Mouse (Mus musculus): ENCODE measurements around the gene Rbm45. TPM values are rescaled to one million over a fixed set of nuclear protein-coding genes. Genes with fewer than 3 reads are reported as not detected.

Rbm45 gene
- polyA plus RNA-seq, 1 experiment from 2014 or later = 11.9 TPM

DNA sequence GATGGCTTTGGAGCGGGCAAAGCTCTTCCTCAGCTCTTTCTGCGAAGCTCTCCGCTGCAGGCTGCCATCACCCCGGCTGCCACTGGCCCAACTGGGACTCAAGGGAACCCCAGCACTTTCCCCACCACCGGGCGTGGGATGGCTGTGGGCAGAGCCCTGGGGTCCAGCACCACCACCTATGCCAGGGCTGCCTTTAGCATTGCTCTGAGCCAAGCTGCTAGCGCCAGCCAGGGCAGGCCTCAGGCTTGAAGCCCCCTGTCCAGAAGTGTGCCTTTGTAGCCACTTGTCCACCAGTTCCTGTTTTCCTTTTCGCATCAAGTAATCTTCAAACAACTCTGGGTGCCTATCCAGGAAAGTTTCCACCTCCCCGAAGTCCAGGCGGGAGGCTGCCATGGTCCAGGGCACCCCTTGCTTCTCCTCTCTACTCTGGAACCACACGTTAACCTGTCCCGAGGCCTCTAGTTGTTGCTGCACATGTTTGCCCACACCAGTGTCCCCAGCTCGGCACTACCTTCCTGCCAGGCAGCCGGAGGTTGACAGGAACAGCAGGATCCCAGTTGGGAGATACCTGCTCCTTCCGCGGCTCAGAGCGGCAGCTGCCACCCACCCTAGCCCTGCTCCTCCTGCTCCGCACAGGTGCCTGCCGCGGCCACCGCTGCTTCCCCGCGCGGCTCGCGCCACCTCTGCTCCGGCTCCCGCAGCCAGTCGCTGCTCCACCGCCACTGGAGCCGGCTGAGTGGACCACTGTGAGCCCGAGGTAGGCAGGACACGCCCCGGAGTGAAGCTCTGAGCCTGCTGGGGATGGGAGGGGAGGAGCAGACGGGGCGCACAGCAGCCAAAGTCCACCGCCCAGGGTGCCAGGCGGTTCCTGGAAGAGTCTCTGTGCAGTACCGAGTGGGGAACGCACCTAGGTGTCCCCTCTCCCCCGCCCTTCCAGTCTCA lies 31.3 kb upstream of the Rbm45 start, which contains the start of gene Pde11a:
Gene Pde11a, minus strand, starts transcription at position 560 of the 942 bp plus-strand sequence.
- peak within 1 kb of the TSS; percentile 82 for H3K4me2 ChIP-seq (ENCODE audit: low read depth, low read length)
- 16% methylated on average over 40 of the region's 41 CpGs for WGBS
- peak within 1 kb of the TSS; percentile 66 for H3K9ac ChIP-seq (ENCODE audit: low read depth, low read length)
- ATAC-seq = peak; percentile 100
- peaks cover 6% of the 10 kb centered on the region; the same call in 1 of the 2 replicates for H3K4me1 ChIP-seq (ENCODE audit: control insufficient read depth, insufficient read depth, low read length)
- no peaks in the 10 kb centered on the region for H3K36me3 ChIP-seq (ENCODE audit: control insufficient read depth, insufficient read depth, low read length)
- H3K27me3 ChIP-seq (replicated peaks; ENCODE audit: control insufficient read depth, insufficient read depth, low read length) = peaks cover 5% of the 10 kb centered on the region; the same call in 1 of the 2 replicates
- no peak within 1 kb of the TSS for H3K27ac ChIP-seq (ENCODE audit: low read length)
- peak within 1 kb of the TSS; percentile 58 for H3K4me3 ChIP-seq (ENCODE audit: low read length)
- H3K9me3 ChIP-seq (ENCODE audit: control insufficient read depth, low read length) = no peaks in the 10 kb centered on the region

DNA sequence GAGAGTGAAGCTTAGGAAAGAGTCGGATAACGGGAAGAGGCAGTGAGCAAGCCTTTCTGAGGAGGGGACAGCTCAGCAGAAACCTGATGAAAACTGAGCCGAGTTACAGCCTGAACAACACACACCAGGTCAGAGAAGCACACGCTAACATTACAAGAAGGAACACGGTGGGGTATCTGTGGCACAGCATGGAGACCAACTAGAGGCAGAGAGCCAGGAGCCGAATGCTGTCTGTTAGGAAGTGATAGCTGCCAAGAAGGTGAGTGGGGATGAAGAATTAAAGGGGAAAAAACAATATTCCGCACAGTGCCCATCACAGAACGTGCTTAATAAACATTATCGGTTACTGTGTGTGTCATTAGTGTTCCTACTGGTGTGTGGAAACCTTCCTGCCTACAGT lies 27.6 kb upstream of the Rbm45 start:
- no peaks in the 10 kb centered on the region for H3K9me3 ChIP-seq (ENCODE audit: control insufficient read depth, low read length)
- H3K4me1 ChIP-seq (ENCODE audit: control insufficient read depth, insufficient read depth, low read length) = peaks cover 6% of the 10 kb centered on the region; the same call in 1 of the 2 replicates
- H3K27ac ChIP-seq (ENCODE audit: low read length) = no peak overlapping the region
- no peak overlapping the region for H3K4me3 ChIP-seq (ENCODE audit: low read length)
- ATAC-seq = no peak
- no peaks in the 10 kb centered on the region for H3K36me3 ChIP-seq (ENCODE audit: control insufficient read depth, insufficient read depth, low read length)
- peaks cover 5% of the 10 kb centered on the region; the same call in 1 of the 2 replicates for H3K27me3 ChIP-seq (replicated peaks; ENCODE audit: control insufficient read depth, insufficient read depth, low read length)
- H3K9ac ChIP-seq (ENCODE audit: low read depth, low read length) = no peak overlapping the region
- no peak overlapping the region for H3K4me2 ChIP-seq (ENCODE audit: low read depth, low read length)
- WGBS = 88% methylated on average over 9 of the region's 9 CpGs

DNA sequence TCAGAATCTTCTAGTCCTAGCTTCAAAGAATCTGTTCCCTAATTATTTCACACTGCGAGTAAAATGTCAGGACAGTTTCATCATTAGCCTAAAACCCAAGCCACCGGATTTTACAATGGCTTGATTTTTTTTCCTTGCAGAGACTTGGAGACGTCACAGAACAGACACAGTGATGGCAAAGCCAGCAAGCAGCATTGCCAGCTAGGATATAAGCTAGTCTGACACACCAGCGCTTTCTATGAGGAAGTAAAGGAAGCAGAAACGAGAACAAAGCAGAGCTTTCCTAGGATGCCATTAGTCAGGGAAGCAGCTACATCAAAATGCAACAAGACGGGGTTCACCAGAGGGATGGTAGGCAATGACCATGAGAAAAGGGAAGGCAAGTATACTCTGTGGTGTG lies 21.9 kb upstream of the Rbm45 start:
- 73% methylated on average over 6 of the region's 6 CpGs for WGBS

DNA sequence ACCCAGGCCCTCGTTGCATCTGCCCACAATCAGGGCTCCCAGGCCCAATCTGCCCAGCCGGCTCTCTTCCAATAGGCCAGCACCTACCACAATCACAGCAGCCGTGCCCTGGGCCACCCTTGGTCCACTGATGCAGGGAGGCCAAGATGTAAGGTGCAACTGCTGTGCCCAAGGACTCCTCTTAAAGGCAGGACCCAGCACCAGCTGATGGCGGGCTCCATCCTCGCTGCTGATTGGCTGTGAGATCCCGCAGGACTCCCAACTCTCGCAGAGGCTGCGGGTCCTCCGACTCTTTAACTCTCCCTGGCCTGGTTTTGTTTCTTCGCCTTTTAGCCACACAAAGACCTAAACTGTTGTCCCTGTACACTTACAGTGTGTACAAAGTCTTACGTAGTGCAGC lies 9.6 kb upstream of the Rbm45 start, which contains the start of gene Cyct:
Gene Cyct, minus strand, starts transcription at position 225 of the 400 bp plus-strand sequence.
- no peak within 1 kb of the TSS for H3K9ac ChIP-seq (ENCODE audit: low read depth, low read length)
- no peaks in the 10 kb centered on the region for H3K4me1 ChIP-seq (ENCODE audit: control insufficient read depth, insufficient read depth, low read length)
- H3K4me2 ChIP-seq (ENCODE audit: low read depth, low read length) = no peak within 1 kb of the TSS
- no peaks in the 10 kb centered on the region for H3K27me3 ChIP-seq (replicated peaks; ENCODE audit: control insufficient read depth, insufficient read depth, low read length)
- 81% methylated on average over 11 of the region's 11 CpGs for WGBS
- no peaks in the 10 kb centered on the region for H3K9me3 ChIP-seq (ENCODE audit: control insufficient read depth, low read length)
- no peak within 1 kb of the TSS for H3K27ac ChIP-seq (ENCODE audit: low read length)
- no peaks in the 10 kb centered on the region for H3K36me3 ChIP-seq (ENCODE audit: control insufficient read depth, insufficient read depth, low read length)
- H3K4me3 ChIP-seq (ENCODE audit: low read length) = no peak within 1 kb of the TSS
- no peak for ATAC-seq

More for the DNA sequence above, 21.9 kb upstream of the Rbm45 start:
- Histone ChIP-seq H3K27ac (ENCODE audit: low read length) (no peak overlapping the region), H3K4me1 (ENCODE audit: control insufficient read depth, insufficient read depth, low read length) (no peaks in the 10 kb centered on the region), H3K4me3 (ENCODE audit: low read length) (no peak overlapping the region), H3K36me3 (ENCODE audit: control insufficient read depth, insufficient read depth, low read length) (no peaks in the 10 kb centered on the region), H3K4me2 (ENCODE audit: low read depth, low read length) (no peak overlapping the region), H3K9me3 (ENCODE audit: control insufficient read depth, low read length) (no peaks in the 10 kb centered on the region), H3K27me3 (replicated peaks; ENCODE audit: control insufficient read depth, insufficient read depth, low read length) (no peaks in the 10 kb centered on the region), H3K9ac (ENCODE audit: low read depth, low read length) (no peak overlapping the region)
- ATAC-seq = no peak

DNA sequence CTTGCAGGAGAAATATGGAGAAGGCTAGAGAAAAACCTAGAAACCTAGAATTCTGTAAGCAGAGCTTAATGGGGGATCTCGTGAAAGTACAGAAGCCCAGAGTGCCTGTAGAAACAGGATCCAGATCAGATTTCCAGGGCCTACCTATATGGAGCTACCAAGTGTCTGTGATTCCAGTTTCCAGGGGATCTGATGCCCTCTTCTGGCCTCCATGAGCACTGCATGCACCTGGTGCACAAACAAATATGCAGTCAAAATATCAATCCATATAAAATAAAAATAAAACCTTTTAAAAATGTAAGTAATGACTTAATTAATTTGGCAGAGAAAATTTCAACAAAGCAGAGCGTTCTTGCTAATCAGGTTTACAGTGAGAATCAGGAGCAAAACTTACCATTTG lies 7.7 kb upstream of the Rbm45 start:
- Histone ChIP-seq H3K4me3 (ENCODE audit: low read length) (no peak overlapping the region), H3K4me2 (ENCODE audit: low read depth, low read length) (no peak overlapping the region), H3K9ac (ENCODE audit: low read depth, low read length) (no peak overlapping the region), H3K36me3 (ENCODE audit: control insufficient read depth, insufficient read depth, low read length) (no peaks in the 10 kb centered on the region), H3K9me3 (ENCODE audit: control insufficient read depth, low read length) (no peaks in the 10 kb centered on the region), H3K4me1 (ENCODE audit: control insufficient read depth, insufficient read depth, low read length) (no peaks in the 10 kb centered on the region), H3K27me3 (replicated peaks; ENCODE audit: control insufficient read depth, insufficient read depth, low read length) (no peaks in the 10 kb centered on the region), H3K27ac (ENCODE audit: low read length) (no peak overlapping the region)
- 65% methylated on average over 2 of the region's 2 CpGs for WGBS
- no peak for ATAC-seq

DNA sequence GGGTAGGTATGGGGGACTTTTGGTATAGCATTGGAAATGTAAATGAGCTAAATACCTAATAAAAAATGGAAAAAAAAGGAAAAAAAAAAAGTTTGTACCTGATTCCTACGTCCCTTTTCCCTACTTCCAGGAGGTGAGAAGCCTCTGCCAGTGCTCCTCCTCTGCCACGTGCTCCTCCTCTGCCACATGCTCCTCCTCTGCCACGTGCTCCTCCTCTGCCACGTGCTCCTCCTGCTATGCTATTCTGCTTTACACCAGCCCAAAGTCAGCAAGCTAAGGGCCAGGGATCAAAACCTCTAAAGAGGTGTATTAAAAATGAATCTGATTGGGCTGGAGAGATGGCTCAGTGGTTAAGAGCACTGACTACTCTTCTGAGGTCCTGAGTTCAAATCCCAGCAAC lies 4.0 kb upstream of the Rbm45 start:
- Histone ChIP-seq H3K4me1 (ENCODE audit: control insufficient read depth, insufficient read depth, low read length) (peaks cover under 1% of the 10 kb centered on the region; the same call in 1 of the 2 replicates), H3K9me3 (ENCODE audit: control insufficient read depth, low read length) (no peaks in the 10 kb centered on the region), H3K9ac (ENCODE audit: low read depth, low read length) (no peak overlapping the region), H3K4me2 (ENCODE audit: low read depth, low read length) (no peak overlapping the region), H3K27me3 (replicated peaks; ENCODE audit: control insufficient read depth, insufficient read depth, low read length) (no peaks in the 10 kb centered on the region), H3K4me3 (ENCODE audit: low read length) (no peak overlapping the region), H3K27ac (ENCODE audit: low read length) (no peak overlapping the region), H3K36me3 (ENCODE audit: control insufficient read depth, insufficient read depth, low read length) (no peaks in the 10 kb centered on the region)
- WGBS = 73% methylated on average over 4 of the region's 4 CpGs
- ATAC-seq = no peak

DNA sequence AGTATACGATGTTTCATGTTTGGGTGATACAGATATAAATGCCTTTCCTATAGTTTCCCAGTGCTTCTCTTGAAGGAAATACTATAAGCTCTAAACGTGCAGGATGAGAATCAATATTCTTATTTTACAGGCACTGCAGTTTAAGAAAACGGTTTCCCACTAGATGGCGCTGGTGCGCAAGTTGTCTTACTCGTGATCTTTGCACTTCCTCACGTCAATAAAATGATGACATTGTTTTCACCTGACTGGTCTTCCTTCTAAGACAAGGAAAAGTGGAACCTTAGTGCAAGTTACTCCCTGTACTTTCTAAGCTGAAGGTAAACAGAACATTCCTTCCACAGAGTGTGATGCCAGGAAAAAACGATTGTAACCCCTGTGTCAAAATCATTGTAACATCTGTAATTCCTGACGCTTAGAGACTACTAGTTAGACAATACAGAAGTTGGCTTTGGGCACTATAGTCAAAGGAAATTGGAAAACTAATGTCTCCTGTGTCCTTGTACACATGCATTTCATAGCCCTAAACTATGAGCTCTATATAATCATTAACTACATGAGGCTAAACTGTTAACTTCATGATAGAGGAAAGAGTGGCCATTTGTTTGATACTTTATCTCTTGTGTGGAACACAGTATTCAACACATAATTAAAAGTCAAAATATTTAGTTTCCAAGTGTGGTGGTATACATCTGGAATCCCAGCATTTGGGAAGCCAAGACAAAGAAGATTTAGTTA lies 2.4 kb upstream of the Rbm45 start:
- Histone ChIP-seq H3K27ac (ENCODE audit: low read length) (peak overlapping the region; percentile 57), H3K9me3 (ENCODE audit: control insufficient read depth, low read length) (no peaks in the 10 kb centered on the region), H3K4me1 (ENCODE audit: control insufficient read depth, insufficient read depth, low read length) (peaks cover 10% of the 10 kb centered on the region), H3K4me3 (ENCODE audit: low read length) (no peak overlapping the region), H3K4me2 (ENCODE audit: low read depth, low read length) (no peak overlapping the region), H3K27me3 (replicated peaks; ENCODE audit: control insufficient read depth, insufficient read depth, low read length) (no peaks in the 10 kb centered on the region), H3K9ac (ENCODE audit: low read depth, low read length) (no peak overlapping the region), H3K36me3 (ENCODE audit: control insufficient read depth, insufficient read depth, low read length) (no peaks in the 10 kb centered on the region)
- 12% methylated on average over 9 of the region's 9 CpGs for WGBS
- ATAC-seq = peak; percentile 60

DNA sequence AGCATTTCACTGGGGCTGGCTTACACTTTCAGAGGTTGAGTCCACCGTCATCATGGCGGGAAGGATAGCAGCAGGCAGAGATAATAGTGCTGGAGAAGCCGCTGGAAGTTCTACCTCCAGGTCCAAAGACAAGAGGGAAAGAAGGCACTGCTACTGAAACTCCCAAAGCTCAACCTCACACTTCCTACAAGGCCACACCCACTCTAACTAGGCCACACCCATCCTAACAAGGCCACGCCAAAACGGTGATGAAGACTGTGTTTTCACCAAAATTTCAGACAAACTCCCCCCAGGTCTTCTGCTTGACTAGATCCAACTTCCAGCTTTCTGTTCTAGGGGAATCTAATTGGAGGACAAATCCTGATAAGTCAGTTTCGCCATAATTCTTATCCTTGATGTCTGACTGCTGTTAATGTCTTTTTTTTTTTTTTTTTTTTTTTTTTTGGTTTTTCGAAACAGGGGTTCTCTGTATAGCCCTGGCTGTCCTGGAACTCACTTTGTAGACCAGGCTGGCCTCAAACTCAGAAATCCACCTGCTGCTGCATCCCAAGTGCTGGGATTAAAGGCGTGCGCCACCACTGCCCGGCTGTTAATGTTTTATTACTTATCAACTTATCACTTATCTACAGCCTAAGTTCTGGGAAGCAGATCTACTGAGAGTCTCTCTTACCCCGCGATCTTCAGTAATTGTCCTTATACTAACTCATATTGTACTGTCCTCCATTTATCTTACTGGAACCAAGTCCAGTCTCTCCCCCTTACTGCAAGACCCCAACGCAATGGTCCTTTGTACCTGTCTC lies 723 bp upstream of the Rbm45 start:
- H3K9me3 ChIP-seq (ENCODE audit: control insufficient read depth, low read length) = no peaks in the 10 kb centered on the region
- H3K36me3 ChIP-seq (ENCODE audit: control insufficient read depth, insufficient read depth, low read length) = no peaks in the 10 kb centered on the region
- no peak overlapping the region for H3K4me2 ChIP-seq (ENCODE audit: low read depth, low read length)
- peaks cover 10% of the 10 kb centered on the region for H3K4me1 ChIP-seq (ENCODE audit: control insufficient read depth, insufficient read depth, low read length)
- WGBS = 76% methylated on average over 13 of the region's 13 CpGs
- no peak overlapping the region for H3K9ac ChIP-seq (ENCODE audit: low read depth, low read length)
- peak overlapping the region; percentile 75; the same call in 1 of the 2 replicates for H3K4me3 ChIP-seq (ENCODE audit: low read length)
- no peak overlapping the region for H3K27ac ChIP-seq (ENCODE audit: low read length)
- H3K27me3 ChIP-seq (replicated peaks; ENCODE audit: control insufficient read depth, insufficient read depth, low read length) = no peaks in the 10 kb centered on the region
- no peak; the same call in 1 of the 2 replicates for ATAC-seq

DNA sequence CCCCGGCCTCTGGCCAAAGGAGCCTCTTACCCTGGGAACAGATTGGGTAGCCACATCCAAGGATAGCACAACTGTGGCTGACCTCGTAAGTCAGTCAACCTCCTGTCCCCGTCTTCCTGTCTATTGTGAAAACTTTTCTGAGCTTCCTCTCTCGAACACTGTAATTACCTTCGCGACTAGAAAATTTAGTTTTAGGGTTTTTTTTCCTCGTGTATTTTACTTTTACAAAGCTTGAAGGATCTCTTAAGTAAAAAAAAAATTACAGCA lies 805 bp downstream of the Rbm45 start:
- no peaks in the 10 kb centered on the region for H3K27me3 ChIP-seq (replicated peaks; ENCODE audit: control insufficient read depth, insufficient read depth, low read length)
- no peak overlapping the region for H3K27ac ChIP-seq (ENCODE audit: low read length)
- H3K4me1 ChIP-seq (ENCODE audit: control insufficient read depth, insufficient read depth, low read length) = peaks cover 10% of the 10 kb centered on the region
- peak overlapping the region; percentile 75 for H3K4me3 ChIP-seq (ENCODE audit: low read length)
- ATAC-seq = no peak; the same call in 1 of the 2 replicates
- WGBS = 2% methylated on average over 7 of the region's 7 CpGs
- peak overlapping the region; percentile 93 for H3K4me2 ChIP-seq (ENCODE audit: low read depth, low read length)
- H3K9ac ChIP-seq (ENCODE audit: low read depth, low read length) = peak overlapping the region; percentile 85
- no peaks in the 10 kb centered on the region for H3K9me3 ChIP-seq (ENCODE audit: control insufficient read depth, low read length)
- no peaks in the 10 kb centered on the region for H3K36me3 ChIP-seq (ENCODE audit: control insufficient read depth, insufficient read depth, low read length)
